Mouse (Mus musculus): ENCODE measurements around the gene Prodh2.

Prodh2 gene

GRCm38 (mm10) chr7:30549880-30550279 lies 56.5 kb downstream of the Prodh2 start:
- no peak for DNase-seq (ENCODE audit: low spot score)

- no peak for DNase-seq (ENCODE audit: low spot score)
Observed at GRCm38 (mm10) chr7:30550603-30551002, 57.2 kb downstream of the Prodh2 start.

- no peak for DNase-seq (ENCODE audit: low spot score)
Observed at GRCm38 (mm10) chr7:30551445-30552101, 58.2 kb downstream of the Prodh2 start.

- peak; percentile 80 for DNase-seq (ENCODE audit: low spot score)
Observed at GRCm38 (mm10) chr7:30552102-30553020, 58.9 kb downstream of the Prodh2 start, which contains the start of the genes Hspb6 and Proser3. Hspb6 (plus strand) TSS chr7:30552178. Proser3 (minus strand) TSS chr7:30552299.

- DNase-seq (ENCODE audit: low spot score): no peak
Observed at GRCm38 (mm10) chr7:30553021-30553589, 59.7 kb downstream of the Prodh2 start.

GRCm38 (mm10) chr7:30553810-30554584 lies 60.6 kb downstream of the Prodh2 start:
- no peak for DNase-seq (ENCODE audit: low spot score)

GRCm38 (mm10) chr7:30556894-30557536 lies 63.6 kb downstream of the Prodh2 start:
- no peak for DNase-seq (ENCODE audit: low spot score)

GRCm38 (mm10) chr7:30557901-30558514 lies 64.6 kb downstream of the Prodh2 start:
- DNase-seq (ENCODE audit: low spot score): no peak

GRCm38 (mm10) chr7:30558656-30559442 lies 65.4 kb downstream of the Prodh2 start:
- no peak for DNase-seq (ENCODE audit: low spot score)

GRCm38 (mm10) chr7:30559443-30559954 lies 66.1 kb downstream of the Prodh2 start, which contains the start of gene Lin37:
Lin37 (minus strand) TSS chr7:30559838.
- DNase-seq (ENCODE audit: low spot score): peak; percentile 85

- DNase-seq (ENCODE audit: low spot score): no peak
Observed at GRCm38 (mm10) chr7:30560296-30560695, 66.9 kb downstream of the Prodh2 start.

GRCm38 (mm10) chr7:30562526-30563116 lies 69.2 kb downstream of the Prodh2 start:
- DNase-seq (ENCODE audit: low spot score): no peak
